Mouse (Mus musculus) ovary, postnatal 14 days (tissue): ENCODE results near the gene Nfic.

Experiments
- DNase-seq: peaks from one replicate; pipeline ENCODE4 v3.0.0; 2022; ENCODE audit warnings: low spot score

Nfic gene

GRCm38 (mm10) chr10:81430141-81430830, 25.1 kb downstream of the Nfic start:
- DNase-seq, result peak; percentile 75

GRCm38 (mm10) chr10:81429605-81430061, 25.8 kb downstream of the Nfic start:
- DNase-seq, result peak; percentile 73

- DNase-seq, result no peak
Observed at GRCm38 (mm10) chr10:81429092-81429491, 26.3 kb downstream of the Nfic start.

- no peak for DNase-seq
Observed at GRCm38 (mm10) chr10:81428507-81428870, 26.9 kb downstream of the Nfic start.

- DNase-seq, result no peak
Observed at GRCm38 (mm10) chr10:81427804-81428506, 27.5 kb downstream of the Nfic start.

GRCm38 (mm10) chr10:81427327-81427726, 28.1 kb downstream of the Nfic start:
- no peak for DNase-seq

- DNase-seq, result peak; percentile 46
Observed at GRCm38 (mm10) chr10:81426897-81427296, 28.5 kb downstream of the Nfic start.

GRCm38 (mm10) chr10:81426081-81426671, 29.3 kb downstream of the Nfic start:
- DNase-seq, result peak; percentile 11

GRCm38 (mm10) chr10:81425236-81425850, 30.1 kb downstream of the Nfic start:
- DNase-seq, result peak; percentile 21

GRCm38 (mm10) chr10:81424246-81425051, 31.0 kb downstream of the Nfic start:
- DNase-seq, result peak; percentile 16

GRCm38 (mm10) chr10:81423476-81424245, 31.8 kb downstream of the Nfic start:
- DNase-seq, result no peak

- no peak for DNase-seq
Observed at GRCm38 (mm10) chr10:81422661-81423217, 32.7 kb downstream of the Nfic start.

- DNase-seq, result no peak
Observed at GRCm38 (mm10) chr10:81422191-81422590, 33.2 kb downstream of the Nfic start.

- DNase-seq, result no peak
Observed at GRCm38 (mm10) chr10:81421797-81422100, 33.7 kb downstream of the Nfic start.

- DNase-seq, result no peak
Observed at GRCm38 (mm10) chr10:81421041-81421796, 34.2 kb downstream of the Nfic start.

- DNase-seq, result no peak
Observed at GRCm38 (mm10) chr10:81420191-81420767, 35.2 kb downstream of the Nfic start.

- no peak for DNase-seq
Observed at GRCm38 (mm10) chr10:81419111-81419928, 36.1 kb downstream of the Nfic start.

- no peak for DNase-seq
Observed at GRCm38 (mm10) chr10:81418216-81419070, 37.0 kb downstream of the Nfic start.
